Comparison of ENCODE assay signal across 8 mouse cellular contexts in genomic region chr7:98572223-98572868, GRCm38 (mm10).
DNase-seq lines count a peak whose midpoint lies in the region; ATAC-seq and TF ChIP-seq lines count a peak whose summit lies in the region.

No protein-coding gene starts in this region.

- no peak overlapping the region for H3K9ac ChIP-seq in forebrain, embryonic 13.5 days
- no peak overlapping the region for H3K9ac ChIP-seq in kidney, postnatal 0 days (ENCODE audit: low read depth, low read length)

- peak overlapping the region; percentile 71 for H3K27ac ChIP-seq in forebrain, embryonic 10.5 days
- H3K27ac ChIP-seq in forebrain, embryonic 13.5 days = no peak overlapping the region
- H3K27ac ChIP-seq in heart, embryonic 10.5 days = peak overlapping the region; percentile 66
- peak overlapping the region; percentile 96 for H3K27ac ChIP-seq in kidney, postnatal 0 days

- H3K4me2 ChIP-seq in forebrain, embryonic 13.5 days = no peak overlapping the region
- no peak overlapping the region for H3K4me2 ChIP-seq in kidney, postnatal 0 days (ENCODE audit: low read length)

- peaks cover 35% of the 10 kb centered on the region for H3K4me1 ChIP-seq in forebrain, embryonic 10.5 days
- H3K4me1 ChIP-seq in forebrain, embryonic 13.5 days = no peaks in the 10 kb centered on the region
- H3K4me1 ChIP-seq in heart, embryonic 10.5 days = peaks cover 42% of the 10 kb centered on the region
- H3K4me1 ChIP-seq in kidney, postnatal 0 days (replicated peaks; ENCODE audit: insufficient read depth, low read length) = peaks cover 20% of the 10 kb centered on the region

- WGBS in forebrain, embryonic 10.5 days = 46% methylated on average over 10 of the region's 10 CpGs
- WGBS in forebrain, embryonic 13.5 days = 56% methylated on average over 10 of the region's 10 CpGs
- WGBS in heart, embryonic 10.5 days = 26% methylated on average over 10 of the region's 10 CpGs
- 20% methylated on average over 10 of the region's 10 CpGs for WGBS in kidney, postnatal 0 days

- H3K27me3 ChIP-seq in forebrain, embryonic 10.5 days (ENCODE audit: poor library complexity, severe bottlenecking) = no peaks in the 10 kb centered on the region
- H3K27me3 ChIP-seq in forebrain, embryonic 13.5 days = no peaks in the 10 kb centered on the region
- H3K27me3 ChIP-seq in heart, embryonic 10.5 days (ENCODE audit: insufficient read depth, poor library complexity, severe bottlenecking) = no peaks in the 10 kb centered on the region
- no peaks in the 10 kb centered on the region for H3K27me3 ChIP-seq in kidney, postnatal 0 days (ENCODE audit: insufficient read depth, low read length)

- H3K4me3 ChIP-seq in forebrain, embryonic 10.5 days = no peak overlapping the region
- H3K4me3 ChIP-seq in forebrain, embryonic 13.5 days = no peak overlapping the region
- H3K4me3 ChIP-seq in heart, embryonic 10.5 days = no peak overlapping the region
- H3K4me3 ChIP-seq in kidney, postnatal 0 days (replicated peaks; ENCODE audit: low read depth, low read length) = no peak overlapping the region

- DNase-seq in forebrain, embryonic 10.5 days (ENCODE audit: extremely low spot score, low spot score) = no peak
- peak; percentile 71 for DNase-seq in heart, embryonic 10.5 days (ENCODE audit: low spot score)
- peak; percentile 93 for DNase-seq in kidney, postnatal 0 days (ENCODE audit: low spot score)
- peak; percentile 64 to 80 for DNase-seq in lung, postnatal 4 days
- no peak for DNase-seq in cerebellum, adult 11 months
- DNase-seq in spleen, adult 12 weeks (ENCODE audit: low spot score) = no peak

- ATAC-seq in forebrain, embryonic 13.5 days = no peak
- peak; percentile 69 for ATAC-seq in kidney, postnatal 0 days (replicated peaks; ENCODE audit: low FRiP score, low read depth)
- ATAC-seq in monocyte, adult 5-6 weeks (replicated peaks; ENCODE audit: insufficient number of reproducible peaks, low FRiP score, low TSS enrichment, poor library complexity, severe bottlenecking) = no peak

- no peaks in the 10 kb centered on the region for H3K36me3 ChIP-seq in forebrain, embryonic 10.5 days (replicated peaks)
- H3K36me3 ChIP-seq in forebrain, embryonic 13.5 days (ENCODE audit: poor library complexity, severe bottlenecking) = no peaks in the 10 kb centered on the region
- H3K36me3 ChIP-seq in heart, embryonic 10.5 days = no peaks in the 10 kb centered on the region
- H3K36me3 ChIP-seq in kidney, postnatal 0 days (ENCODE audit: insufficient read depth, low read length) = no peaks in the 10 kb centered on the region

- H3K9me3 ChIP-seq in forebrain, embryonic 10.5 days = no peaks in the 10 kb centered on the region
- H3K9me3 ChIP-seq in forebrain, embryonic 13.5 days (replicated peaks) = no peaks in the 10 kb centered on the region
- no peaks in the 10 kb centered on the region for H3K9me3 ChIP-seq in heart, embryonic 10.5 days
- H3K9me3 ChIP-seq in kidney, postnatal 0 days (replicated peaks; ENCODE audit: low read length) = no peaks in the 10 kb centered on the region

- TF ChIP-seq CTCF in kidney, postnatal 0 days (IDR thresholded peaks at IDR 0.05; ENCODE audit: low read depth) = no peak

Comparison
In these comparisons a context has a peak if more than half of its experiments do, and no peak if none do; other contexts are left out.
1. DNase-seq: peak in heart, embryonic 10.5 days (single experiment), kidney, postnatal 0 days (single experiment) and lung, postnatal 4 days (2 of 2); none in forebrain, embryonic 10.5 days (single experiment), cerebellum, adult 11 months (single experiment) and spleen, adult 12 weeks (single experiment).